Mouse (Mus musculus): ENCODE data around the gene Hddc3. TPM values are rescaled to one million over a fixed set of nuclear protein-coding genes. Genes with fewer than 3 reads are reported as not detected.

The Hddc3 gene
- polyA plus RNA-seq, 1 experiment = 23.7 TPM

GRCm38 (mm10) chr7:80374280-80374679 lies 31.4 kb downstream of the Hddc3 start:
- Histone ChIP-seq H3K27me3 (ENCODE audit: control insufficient read depth, insufficient read depth, low read length) (no peaks in the 10 kb centered on the region), H3K27ac (ENCODE audit: control insufficient read depth, insufficient read depth, low read depth, low read length) (no peak overlapping the region), H3K36me3 (ENCODE audit: control insufficient read depth, insufficient read depth, low read length) (no peaks in the 10 kb centered on the region), H3K4me3 (ENCODE audit: control insufficient read depth, low read depth, low read length) (no peak overlapping the region), H3K4me1 (ENCODE audit: control insufficient read depth, insufficient read depth, low read length) (peaks cover 4% of the 10 kb centered on the region)
- no peak for TF ChIP-seq POLR2A (IDR thresholded peaks at IDR 0.05; ENCODE audit: control insufficient read depth, low read depth, low read length)
- TF ChIP-seq CTCF (IDR thresholded peaks at IDR 0.05; ENCODE audit: control insufficient read depth, insufficient read depth, insufficient replicate concordance, low read depth, low read length) = no peak

DNA sequence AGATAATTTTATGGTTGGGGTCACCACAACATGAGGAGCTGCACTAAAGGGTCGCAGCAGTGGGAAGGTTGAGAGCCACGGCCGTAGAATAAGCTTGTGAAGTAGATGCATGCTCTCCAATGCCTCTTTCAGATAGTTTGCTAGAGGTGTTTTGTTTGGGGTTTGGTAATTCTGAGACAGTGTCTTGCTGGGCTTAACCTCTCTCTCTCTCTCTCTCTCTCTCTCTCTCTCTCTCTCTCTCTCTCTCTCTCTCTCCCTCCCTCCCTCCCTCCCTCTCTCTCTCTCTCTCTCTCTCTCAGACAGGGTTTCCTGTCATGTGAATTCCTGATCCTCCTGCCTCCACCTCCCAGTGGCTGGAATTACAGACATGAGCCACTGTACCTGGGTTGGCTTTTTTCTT lies 31.8 kb downstream of the Hddc3 start:
- Histone ChIP-seq H3K4me3 (ENCODE audit: control insufficient read depth, low read depth, low read length) (no peak overlapping the region), H3K27me3 (ENCODE audit: control insufficient read depth, insufficient read depth, low read length) (no peaks in the 10 kb centered on the region), H3K36me3 (ENCODE audit: control insufficient read depth, insufficient read depth, low read length) (no peaks in the 10 kb centered on the region), H3K27ac (ENCODE audit: control insufficient read depth, insufficient read depth, low read depth, low read length) (no peak overlapping the region), H3K4me1 (ENCODE audit: control insufficient read depth, insufficient read depth, low read length) (peaks cover 4% of the 10 kb centered on the region)
- TF ChIP-seq CTCF (IDR thresholded peaks at IDR 0.05; ENCODE audit: control insufficient read depth, insufficient read depth, insufficient replicate concordance, low read depth, low read length) (no peak), POLR2A (IDR thresholded peaks at IDR 0.05; ENCODE audit: control insufficient read depth, low read depth, low read length) (no peak)

GRCm38 (mm10) chr7:80375376-80376039 lies 32.6 kb downstream of the Hddc3 start:
- H3K4me3 ChIP-seq (ENCODE audit: control insufficient read depth, low read depth, low read length) = no peak overlapping the region
- H3K36me3 ChIP-seq (ENCODE audit: control insufficient read depth, insufficient read depth, low read length) = no peaks in the 10 kb centered on the region
- H3K27ac ChIP-seq (ENCODE audit: control insufficient read depth, insufficient read depth, low read depth, low read length) = no peak overlapping the region
- no peaks in the 10 kb centered on the region for H3K27me3 ChIP-seq (ENCODE audit: control insufficient read depth, insufficient read depth, low read length)
- TF ChIP-seq POLR2A (IDR thresholded peaks at IDR 0.05; ENCODE audit: control insufficient read depth, low read depth, low read length) (no peak), CTCF (IDR thresholded peaks at IDR 0.05; ENCODE audit: control insufficient read depth, insufficient read depth, insufficient replicate concordance, low read depth, low read length) (no peak)
- H3K4me1 ChIP-seq (ENCODE audit: control insufficient read depth, insufficient read depth, low read length) = peaks cover 2% of the 10 kb centered on the region

GRCm38 (mm10) chr7:80376192-80376591 lies 33.3 kb downstream of the Hddc3 start:
- H3K4me3 ChIP-seq (ENCODE audit: control insufficient read depth, low read depth, low read length) = no peak overlapping the region
- H3K4me1 ChIP-seq (ENCODE audit: control insufficient read depth, insufficient read depth, low read length) = peaks cover 2% of the 10 kb centered on the region
- H3K27me3 ChIP-seq (ENCODE audit: control insufficient read depth, insufficient read depth, low read length) = no peaks in the 10 kb centered on the region
- H3K36me3 ChIP-seq (ENCODE audit: control insufficient read depth, insufficient read depth, low read length) = no peaks in the 10 kb centered on the region
- TF ChIP-seq POLR2A (IDR thresholded peaks at IDR 0.05; ENCODE audit: control insufficient read depth, low read depth, low read length) = no peak
- no peak for TF ChIP-seq CTCF (IDR thresholded peaks at IDR 0.05; ENCODE audit: control insufficient read depth, insufficient read depth, insufficient replicate concordance, low read depth, low read length)
- no peak overlapping the region for H3K27ac ChIP-seq (ENCODE audit: control insufficient read depth, insufficient read depth, low read depth, low read length)

- no peaks in the 10 kb centered on the region for H3K27me3 ChIP-seq (ENCODE audit: control insufficient read depth, insufficient read depth, low read length)
- H3K4me3 ChIP-seq (ENCODE audit: control insufficient read depth, low read depth, low read length) = no peak overlapping the region
- H3K27ac ChIP-seq (ENCODE audit: control insufficient read depth, insufficient read depth, low read depth, low read length) = no peak overlapping the region
- no peak for TF ChIP-seq POLR2A (IDR thresholded peaks at IDR 0.05; ENCODE audit: control insufficient read depth, low read depth, low read length)
- TF ChIP-seq CTCF (IDR thresholded peaks at IDR 0.05; ENCODE audit: control insufficient read depth, insufficient read depth, insufficient replicate concordance, low read depth, low read length) = peak; percentile 85; the same call in 1 of the 2 replicates
- H3K36me3 ChIP-seq (ENCODE audit: control insufficient read depth, insufficient read depth, low read length) = no peaks in the 10 kb centered on the region
- H3K4me1 ChIP-seq (ENCODE audit: control insufficient read depth, insufficient read depth, low read length) = peaks cover 2% of the 10 kb centered on the region; the same call in 1 of the 2 replicates
Measured at GRCm38 (mm10) chr7:80377471-80377870, 34.6 kb downstream of the Hddc3 start.

- Histone ChIP-seq H3K27ac (ENCODE audit: control insufficient read depth, insufficient read depth, low read depth, low read length) (no peak overlapping the region), H3K4me3 (ENCODE audit: control insufficient read depth, low read depth, low read length) (no peak overlapping the region), H3K27me3 (ENCODE audit: control insufficient read depth, insufficient read depth, low read length) (no peaks in the 10 kb centered on the region), H3K36me3 (ENCODE audit: control insufficient read depth, insufficient read depth, low read length) (no peaks in the 10 kb centered on the region), H3K4me1 (ENCODE audit: control insufficient read depth, insufficient read depth, low read length) (peaks cover 4% of the 10 kb centered on the region)
- TF ChIP-seq CTCF (IDR thresholded peaks at IDR 0.05; ENCODE audit: control insufficient read depth, insufficient read depth, insufficient replicate concordance, low read depth, low read length) (peak; percentile 50; the same call in 1 of the 2 replicates), POLR2A (IDR thresholded peaks at IDR 0.05; ENCODE audit: control insufficient read depth, low read depth, low read length) (no peak)
Measured at GRCm38 (mm10) chr7:80379531-80379930, 36.6 kb downstream of the Hddc3 start.

GRCm38 (mm10) chr7:80382919-80383318 lies 40.0 kb downstream of the Hddc3 start:
- Histone ChIP-seq H3K27me3 (ENCODE audit: control insufficient read depth, insufficient read depth, low read length) (no peaks in the 10 kb centered on the region), H3K4me3 (ENCODE audit: control insufficient read depth, low read depth, low read length) (no peak overlapping the region), H3K27ac (ENCODE audit: control insufficient read depth, insufficient read depth, low read depth, low read length) (no peak overlapping the region), H3K36me3 (ENCODE audit: control insufficient read depth, insufficient read depth, low read length) (no peaks in the 10 kb centered on the region), H3K4me1 (ENCODE audit: control insufficient read depth, insufficient read depth, low read length) (peaks cover 19% of the 10 kb centered on the region)
- TF ChIP-seq POLR2A (IDR thresholded peaks at IDR 0.05; ENCODE audit: control insufficient read depth, low read depth, low read length) (no peak), CTCF (IDR thresholded peaks at IDR 0.05; ENCODE audit: control insufficient read depth, insufficient read depth, insufficient replicate concordance, low read depth, low read length) (no peak)
